Mouse (Mus musculus) embryo, embryonic 11.5 days (tissue): ENCODE measurements around the gene Hist1h2af.
"Not testable (repeated sequence)": the region's sequence is repeated elsewhere in the genome, so short reads cannot be mapped to it uniquely, and the experiment has no call there.

Experiments
- DNase-seq: peaks from one replicate; pipeline ENCODE4 v3.0.0-alpha.2; 2012; ENCODE audit warnings: low read depth, low spot score

Gene Hist1h2af

DNA sequence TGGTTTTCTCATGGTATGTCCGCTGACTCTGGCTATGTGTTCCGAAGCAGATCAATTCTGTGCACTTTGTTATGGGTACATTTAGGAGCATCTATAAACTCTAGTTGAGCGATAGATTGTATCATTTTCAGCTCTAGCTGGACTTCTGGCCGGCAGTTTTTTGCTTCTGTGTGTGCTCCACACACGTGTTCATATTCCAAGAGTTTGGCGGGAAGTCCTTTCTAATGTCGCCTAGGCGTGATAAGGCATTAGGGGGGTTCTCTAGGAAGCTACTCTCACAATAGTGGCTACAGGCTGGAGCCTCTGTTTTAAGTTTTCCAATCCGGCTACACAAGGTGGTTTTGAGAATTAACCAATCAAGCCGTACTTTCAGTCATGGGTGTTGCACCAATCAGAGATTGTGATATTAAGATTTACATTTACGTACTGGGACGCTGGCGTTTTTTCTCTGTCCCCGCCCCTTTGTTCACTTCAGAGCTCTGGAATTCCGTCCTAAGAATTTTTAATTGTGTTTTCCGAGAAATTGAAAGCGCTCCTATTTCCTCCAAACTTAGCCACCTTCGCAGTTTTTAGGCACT, 22.2 kb downstream of the Hist1h2af start:
- no peak for DNase-seq

GRCm38 (mm10) chr13:23556906-23557305, 23.2 kb downstream of the Hist1h2af start:
- DNase-seq: no peak

DNA sequence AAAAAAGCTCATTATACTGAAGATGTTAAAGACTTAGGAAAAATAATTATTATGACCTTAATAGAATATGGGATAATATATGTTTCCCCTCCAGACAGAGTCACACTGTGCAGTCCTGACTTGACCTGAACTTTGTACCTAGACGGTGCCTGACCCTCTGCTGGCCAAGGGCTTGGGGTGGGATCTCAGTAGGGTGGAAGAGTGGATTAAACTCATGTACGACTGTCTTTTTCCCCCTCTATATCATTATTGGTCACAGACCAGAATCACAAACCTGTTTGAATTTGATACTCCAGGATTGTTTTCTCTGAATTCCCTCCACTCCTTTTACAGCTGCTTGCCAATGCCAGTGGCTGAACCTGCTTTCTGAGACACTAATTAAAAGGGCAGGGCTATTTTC, 27.0 kb downstream of the Hist1h2af start:
- DNase-seq: not testable (repeated sequence)

DNA sequence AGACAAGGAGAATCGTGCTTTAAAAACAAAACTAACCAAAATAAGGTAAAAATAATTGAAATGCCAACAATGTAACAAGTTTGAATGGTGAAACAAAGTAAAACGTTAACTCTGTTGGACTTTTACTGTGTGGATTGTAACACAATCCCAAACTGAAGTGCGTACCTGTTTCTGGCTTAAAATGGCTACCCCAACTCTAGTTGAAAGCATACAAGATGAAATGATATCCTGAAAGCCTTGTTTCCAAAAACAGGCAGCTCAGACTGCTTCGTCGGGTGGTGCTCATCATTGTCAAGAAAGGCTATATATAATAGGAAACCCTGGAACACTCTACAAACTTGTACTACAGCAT, 27.8 kb downstream of the Hist1h2af start:
- DNase-seq: not testable (repeated sequence)

DNA sequence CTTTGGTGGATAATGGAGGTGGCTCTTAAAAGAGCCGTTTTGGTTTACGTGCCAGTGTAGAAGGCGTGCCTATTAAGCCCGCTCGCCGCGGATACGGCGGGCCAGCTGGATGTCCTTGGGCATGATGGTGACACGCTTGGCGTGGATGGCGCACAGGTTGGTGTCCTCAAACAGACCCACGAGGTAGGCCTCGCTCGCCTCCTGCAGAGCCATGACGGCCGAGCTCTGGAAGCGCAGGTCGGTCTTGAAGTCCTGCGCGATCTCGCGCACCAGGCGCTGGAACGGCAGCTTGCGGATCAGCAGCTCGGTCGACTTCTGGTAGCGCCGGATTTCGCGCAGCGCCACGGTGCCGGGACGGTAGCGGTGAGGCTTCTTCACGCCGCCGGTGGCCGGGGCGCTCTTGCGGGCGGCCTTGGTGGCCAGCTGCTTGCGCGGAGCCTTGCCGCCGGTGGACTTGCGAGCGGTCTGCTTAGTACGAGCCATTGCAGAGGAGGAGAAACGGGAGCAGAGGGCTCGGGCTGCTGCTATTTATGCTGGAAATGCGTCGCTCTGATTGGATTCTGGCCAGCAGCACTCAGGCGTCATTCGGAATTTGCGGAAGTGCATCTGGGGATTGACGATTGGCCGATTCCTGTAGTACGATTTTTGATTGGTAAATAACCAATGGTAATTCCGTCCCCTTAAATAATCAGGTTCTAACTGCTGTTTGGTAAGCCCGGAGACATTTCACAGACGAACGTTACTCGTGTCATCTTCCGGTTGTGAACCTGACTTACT, 28.4 kb downstream of the Hist1h2af start, which contains the start of gene Hist1h3e:
TSS of gene Hist1h3e (minus strand) at position 487 of the 777 bp plus-strand sequence.
- DNase-seq: peak; percentile 94

DNA sequence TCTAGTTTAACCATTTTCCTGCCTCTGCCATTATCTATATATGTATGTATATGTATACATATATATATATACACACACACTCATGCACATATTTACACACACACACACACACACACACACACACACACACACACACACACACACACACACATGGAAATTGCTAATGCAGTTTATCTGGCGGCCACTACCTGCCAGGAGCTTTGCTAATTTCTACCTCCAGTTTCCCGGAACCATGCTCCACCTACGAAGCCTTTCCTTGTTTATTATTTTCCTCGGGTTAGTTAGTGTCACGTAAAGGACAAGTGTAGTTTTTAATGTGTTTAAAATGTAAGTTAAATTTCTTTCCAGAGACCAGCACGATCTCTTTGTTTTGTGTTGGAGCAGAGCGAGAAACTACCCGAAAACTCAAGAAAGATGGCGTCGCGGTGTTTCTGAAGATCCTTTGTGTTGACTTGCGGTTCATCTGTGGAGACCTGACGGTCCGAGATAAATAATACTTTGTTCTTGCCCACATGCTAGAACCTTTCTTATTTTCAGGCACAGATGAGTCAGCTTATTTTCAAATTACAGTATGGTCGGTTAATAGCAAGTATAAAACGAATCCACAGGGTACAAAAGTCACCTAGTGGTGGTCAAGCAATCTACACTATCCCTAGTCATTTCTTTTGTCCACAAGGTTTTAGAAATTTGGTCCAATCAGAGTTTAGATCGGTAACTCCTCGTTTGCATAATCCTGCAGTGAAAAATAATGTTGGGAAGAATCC, 29.2 kb downstream of the Hist1h2af start:
- no peak for DNase-seq

GRCm38 (mm10) chr13:23564482-23564881, 30.8 kb downstream of the Hist1h2af start:
- no peak for DNase-seq

- DNase-seq: not testable (repeated sequence)
Measured at GRCm38 (mm10) chr13:23570261-23571021, 36.7 kb downstream of the Hist1h2af start.

- DNase-seq: no peak
Measured at GRCm38 (mm10) chr13:23571022-23571503, 37.4 kb downstream of the Hist1h2af start, which contains the start of the genes Hist1h2ae and Hist1h2bg. Gene Hist1h2ae, minus strand, starts transcription at chr13:23571220. Gene Hist1h2bg, plus strand, starts transcription at chr13:23571396.

DNA sequence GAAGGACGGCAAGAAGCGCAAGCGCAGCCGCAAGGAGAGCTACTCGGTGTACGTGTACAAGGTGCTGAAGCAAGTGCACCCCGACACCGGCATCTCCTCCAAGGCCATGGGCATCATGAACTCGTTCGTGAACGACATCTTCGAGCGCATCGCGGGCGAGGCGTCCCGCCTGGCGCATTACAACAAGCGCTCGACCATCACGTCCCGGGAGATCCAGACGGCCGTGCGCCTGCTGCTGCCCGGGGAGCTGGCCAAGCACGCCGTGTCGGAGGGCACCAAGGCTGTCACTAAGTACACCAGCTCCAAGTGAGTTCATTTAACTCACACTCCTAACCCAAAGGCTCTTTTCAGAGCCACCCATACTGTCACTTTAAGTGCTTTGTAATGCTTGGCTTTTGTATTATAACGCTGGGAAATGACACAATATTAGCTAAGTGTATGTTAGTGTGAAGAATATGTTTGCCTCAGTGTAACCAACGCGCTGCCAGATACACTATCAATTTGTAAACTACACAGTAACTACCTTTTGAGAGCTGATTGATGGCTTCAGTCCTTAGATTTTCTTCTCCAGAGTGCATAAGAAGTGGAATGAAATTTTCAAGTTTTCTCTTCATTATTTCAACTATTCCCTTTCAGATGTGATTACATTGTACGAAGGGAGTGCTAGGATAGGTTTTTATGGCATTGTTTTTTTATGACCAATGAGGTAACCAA, 38.0 kb downstream of the Hist1h2af start:
- DNase-seq: not testable (repeated sequence)

- DNase-seq: no peak
Measured at GRCm38 (mm10) chr13:23572218-23573033, 38.7 kb downstream of the Hist1h2af start.

DNA sequence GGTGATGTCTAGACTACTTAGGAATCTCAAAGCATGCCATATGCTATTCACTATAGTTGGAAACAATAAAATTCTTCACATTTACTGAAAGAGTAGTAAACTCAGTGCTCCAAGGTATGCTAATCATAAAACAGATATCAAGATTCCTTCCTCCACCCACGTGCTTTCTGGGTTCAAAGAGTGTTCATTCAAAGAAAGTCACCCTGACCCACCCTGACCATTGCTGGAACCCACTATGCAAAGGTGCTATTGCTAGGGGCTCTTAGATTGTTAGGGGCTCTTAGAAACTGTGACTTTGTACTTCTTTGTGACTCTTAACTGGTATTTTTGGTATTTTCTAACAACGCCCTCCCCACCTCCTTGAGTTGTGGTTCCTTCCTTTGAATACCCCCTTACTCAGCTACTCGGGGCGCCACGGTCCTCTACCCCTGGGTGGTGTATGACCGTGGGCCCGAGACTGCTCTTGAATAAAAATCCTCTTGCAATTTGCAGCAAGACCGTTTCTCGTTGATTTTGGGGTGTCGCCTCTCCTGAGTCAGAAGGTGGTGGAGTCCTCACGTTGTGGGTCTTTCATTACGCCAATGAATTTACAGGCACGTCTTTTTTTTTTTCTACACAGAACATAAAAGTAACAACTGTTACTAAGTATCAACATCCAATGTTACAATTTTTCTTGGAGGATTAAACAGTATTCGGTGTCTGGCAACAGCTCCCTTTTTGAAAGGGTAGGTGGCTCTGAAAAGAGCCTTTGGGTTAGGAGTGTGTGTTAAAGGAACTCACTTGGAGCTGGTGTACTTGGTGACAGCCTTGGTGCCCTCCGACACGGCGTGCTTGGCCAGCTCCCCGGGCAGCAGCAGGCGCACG, 39.6 kb downstream of the Hist1h2af start:
- DNase-seq: not testable (repeated sequence)

- peak; percentile 91 for DNase-seq
Measured at GRCm38 (mm10) chr13:23573898-23574524, 40.3 kb downstream of the Hist1h2af start, which contains the start of the genes Hist1h2bf and Hist1h2ad. Gene Hist1h2bf, minus strand, starts transcription at chr13:23574196. Gene Hist1h2ad, plus strand, starts transcription at chr13:23574381.

DNA sequence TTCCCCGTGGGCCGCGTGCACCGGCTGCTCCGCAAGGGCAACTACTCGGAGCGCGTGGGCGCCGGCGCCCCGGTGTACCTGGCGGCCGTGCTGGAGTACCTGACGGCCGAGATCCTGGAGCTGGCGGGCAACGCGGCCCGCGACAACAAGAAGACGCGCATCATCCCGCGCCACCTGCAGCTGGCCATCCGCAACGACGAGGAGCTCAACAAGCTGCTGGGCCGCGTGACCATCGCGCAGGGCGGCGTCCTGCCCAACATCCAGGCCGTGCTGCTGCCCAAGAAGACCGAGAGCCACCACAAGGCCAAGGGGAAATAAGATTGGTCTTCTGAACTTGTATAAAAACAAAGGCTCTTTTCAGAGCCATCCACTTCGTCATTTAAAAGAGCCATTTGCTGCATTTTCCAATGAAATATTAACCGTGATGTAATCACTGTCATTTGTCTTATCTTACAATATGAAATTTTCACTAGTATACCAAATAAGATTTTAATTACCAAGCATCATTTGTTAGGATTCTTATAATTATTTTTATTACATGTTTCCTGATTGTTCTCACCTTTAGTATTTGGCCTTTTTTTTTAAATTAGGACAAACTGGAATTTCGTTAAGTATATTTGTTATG, 41.0 kb downstream of the Hist1h2af start:
- DNase-seq: not testable (repeated sequence)

DNA sequence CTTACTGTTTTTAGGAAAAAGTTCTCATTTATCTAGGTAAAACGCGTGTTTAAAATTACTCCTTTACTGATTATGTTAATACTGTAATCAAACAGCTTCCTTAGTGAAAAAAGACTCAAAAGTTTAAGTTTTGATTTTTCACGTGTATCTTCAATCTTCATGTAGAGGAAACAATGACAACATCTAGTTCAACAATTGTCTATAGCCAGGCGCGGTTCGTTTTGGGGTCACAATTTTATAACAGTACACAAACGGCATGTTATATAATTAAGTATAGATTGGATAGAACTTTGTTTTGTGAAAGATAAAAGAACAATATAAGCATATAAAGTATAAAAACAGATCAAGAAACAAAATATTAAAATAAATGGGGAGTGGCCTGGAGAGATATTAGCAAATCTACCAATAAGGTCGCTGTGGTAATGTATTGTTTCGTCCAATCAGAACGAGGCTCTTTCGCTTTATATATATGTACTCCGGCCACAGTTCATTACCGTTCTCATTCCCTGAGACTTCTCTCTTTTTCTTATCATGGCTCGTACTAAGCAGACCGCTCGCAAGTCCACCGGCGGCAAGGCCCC, 41.7 kb downstream of the Hist1h2af start, which contains the start of gene Hist1h3d:
TSS of gene Hist1h3d (plus strand) at position 493 of the 581 bp plus-strand sequence.
- no peak for DNase-seq

- not testable (repeated sequence) for DNase-seq
Measured at GRCm38 (mm10) chr13:23575864-23576313, 42.2 kb downstream of the Hist1h2af start.

DNA sequence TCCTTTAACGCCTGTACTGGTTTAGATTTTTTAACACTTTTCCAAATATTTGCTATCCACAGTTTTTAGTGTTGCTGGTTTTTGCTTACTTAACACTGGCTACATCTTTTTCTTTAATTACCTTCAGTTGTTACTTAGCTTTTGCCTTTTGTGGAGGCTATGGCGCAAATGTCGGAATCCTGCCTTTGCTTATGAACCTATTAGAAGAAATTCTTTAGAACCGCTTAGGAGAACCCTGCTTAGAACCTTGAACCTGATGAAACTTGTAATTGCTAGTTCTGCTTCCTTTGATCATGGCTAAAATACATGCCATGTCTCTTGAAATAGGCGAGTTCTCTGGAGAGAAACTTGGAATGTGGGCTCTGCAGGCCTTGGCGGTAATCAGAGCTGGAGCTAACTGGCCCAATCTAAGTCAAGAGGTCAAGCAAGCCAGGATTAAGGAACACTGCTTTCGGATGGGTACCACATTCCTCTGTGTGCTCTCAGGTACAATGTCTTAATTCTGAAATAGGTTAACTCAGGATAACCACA, 42.7 kb downstream of the Hist1h2af start:
- no peak for DNase-seq
